Mouse (Mus musculus) embryonic facial prominence, embryonic 11.5 days (tissue): ENCODE data around the gene Hps4. TPM values are rescaled to one million over a fixed set of nuclear protein-coding genes. Genes with fewer than 3 reads are reported as not detected.

Source experiments
- ATAC-seq: fragments of 200-750 bp; cut with Nextera tagmentation; replicated peaks from 2 replicates; pipeline ENCODE4 v1.8.0; 2017; ENCODE audit warnings: low read depth; ENCODE audit not compliant: insufficient number of reproducible peaks, low FRiP score, low TSS enrichment
- DNase-seq: peaks from one replicate; pipeline ENCODE4 v3.0.0-alpha.2; 2015; ENCODE audit warnings: low spot score
- H3K27ac ChIP-seq: fragments of 300-500 bp; sonication (generic); replicated peaks from 2 replicates; pipeline ENCODE4 v1.5.1; 2014; ENCODE audit warnings: mild to moderate bottlenecking, low read depth, low read length, control low read depth
- H3K27me3 ChIP-seq: fragments of 300-500 bp; sonication (generic); 2 replicates; pipeline ENCODE4 v1.6.1; 2014; ENCODE audit warnings: mild to moderate bottlenecking, low read length, moderate library complexity, mixed read lengths; ENCODE audit not compliant: control insufficient read depth, insufficient read depth
- H3K36me3 ChIP-seq: fragments of 300-500 bp; sonication (generic); replicated peaks from 2 replicates; pipeline ENCODE4 v1.6.1; 2014; ENCODE audit warnings: low read depth, mild to moderate bottlenecking, low read length, moderate library complexity, mixed read lengths; ENCODE audit not compliant: control insufficient read depth, insufficient read depth
- H3K4me1 ChIP-seq: fragments of 300-500 bp; sonication (generic); 2 replicates; pipeline ENCODE4 v1.6.1; 2014; ENCODE audit warnings: low read length, mixed read lengths; ENCODE audit not compliant: control insufficient read depth, insufficient read depth
- H3K4me2 ChIP-seq: fragments of 300-500 bp; sonication (generic); 2 replicates; pipeline ENCODE4 v1.6.1; 2014; ENCODE audit warnings: low read depth, mild to moderate bottlenecking, control low read depth, low read length, moderate library complexity
- H3K4me3 ChIP-seq: fragments of 300-500 bp; sonication (generic); 2 replicates; pipeline ENCODE4 v1.5.1; 2014; ENCODE audit warnings: low read depth, low read length, control low read depth
- H3K9ac ChIP-seq: fragments of 300-500 bp; sonication (generic); replicated peaks from 2 replicates; pipeline ENCODE4 v1.6.1; 2014; ENCODE audit warnings: mild to moderate bottlenecking, control low read depth, low read length
- H3K9me3 ChIP-seq: fragments of 300-500 bp; sonication (generic); replicated peaks from 2 replicates; pipeline ENCODE4 v1.6.1; 2016; ENCODE audit warnings: mild to moderate bottlenecking, low read length, inconsistent platforms, mixed read lengths; ENCODE audit not compliant: control insufficient read depth
- WGBS: fragments of 180-500 bp; shearing (Covaris S2); extraction: QIAGEN DNeasy Blood & Tissue Kit; methylation state at CpG from one replicate; pipeline ENCODE4 v1.1.7; 2014; 5-methylcytosine and 5-hydroxymethylcytosine counted together
- polyA plus RNA-seq: library from polyadenylated mRNA; unstranded; fragments of >200 nt; fragmentation: Nextera tagmentation; extraction: Ambion mirVana; gene quantifications from 2 replicates; pipeline ENCODE4 v1.2.1, GENCODE M21; 2014

Gene Hps4
- polyA plus RNA-seq, 1 experiment from 2014 or later, result 28.6 TPM

DNA sequence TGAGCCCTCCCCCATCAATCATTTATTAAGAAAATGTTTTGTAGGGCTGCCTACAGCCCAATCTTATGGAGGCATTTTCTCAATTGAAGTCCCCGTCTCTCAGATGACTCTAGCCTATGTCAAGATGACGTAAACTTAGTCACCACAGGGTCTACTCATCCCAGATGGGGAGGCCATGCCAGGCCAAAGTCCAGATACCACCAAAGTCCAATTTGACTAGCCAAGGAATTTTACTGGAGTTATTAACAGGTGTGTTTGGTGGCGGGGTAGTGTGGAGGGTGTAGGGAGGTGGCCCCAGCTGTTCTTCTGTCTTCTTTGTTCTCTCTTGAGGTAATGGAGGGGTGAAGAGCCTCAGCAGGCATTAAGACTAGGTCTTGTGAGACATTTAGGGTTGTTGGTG is 17.2 kb downstream of the Hps4 start:
- Histone ChIP-seq H3K4me3 (no peak overlapping the region), H3K36me3 (no peaks in the 10 kb centered on the region; the same call in none of the 2 replicates), H3K27me3 (no peaks in the 10 kb centered on the region), H3K27ac (no peak overlapping the region), H3K4me1 (no peaks in the 10 kb centered on the region; the same call in 1 of the 2 replicates), H3K9ac (no peak overlapping the region), H3K9me3 (no peaks in the 10 kb centered on the region), H3K4me2 (no peak overlapping the region)
- ATAC-seq, result no peak
- WGBS, result 95% methylated on average over 3 of the region's 3 CpGs
- DNase-seq, result no peak

DNA sequence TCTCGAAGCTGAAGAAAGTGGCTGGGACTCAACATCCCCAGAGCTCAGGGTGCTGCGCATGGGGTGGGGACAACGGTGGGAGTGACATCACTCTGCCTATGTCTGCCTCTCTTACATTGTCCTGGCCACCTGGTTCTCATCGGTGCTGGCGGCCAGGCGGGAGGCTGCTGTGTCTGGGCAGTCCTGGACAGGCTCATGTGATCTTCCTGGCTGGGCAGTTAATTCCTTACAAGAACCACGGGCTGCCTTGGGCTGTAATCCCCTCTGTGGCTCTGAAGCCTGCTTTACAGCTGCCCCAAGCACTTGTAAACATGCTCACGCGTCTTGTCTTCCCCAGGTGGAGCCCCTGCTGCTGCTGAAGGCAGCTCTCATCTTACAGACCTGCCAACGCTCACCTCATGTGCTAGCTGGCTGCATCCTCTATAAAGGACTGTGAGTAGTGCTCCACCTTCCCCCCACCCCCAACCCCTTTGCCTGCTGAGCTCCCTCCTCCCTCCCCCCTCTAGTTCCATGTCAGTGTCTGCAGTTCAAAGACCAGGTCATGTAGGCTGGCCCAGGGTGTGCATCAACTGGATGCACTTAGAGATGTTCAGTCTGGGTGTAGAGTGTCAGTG is 21.4 kb downstream of the Hps4 start:
- Histone ChIP-seq H3K36me3 (no peaks in the 10 kb centered on the region; the same call in 1 of the 2 replicates), H3K27ac (no peak overlapping the region), H3K9me3 (no peaks in the 10 kb centered on the region), H3K27me3 (no peaks in the 10 kb centered on the region), H3K9ac (no peak overlapping the region), H3K4me1 (no peaks in the 10 kb centered on the region; the same call in 1 of the 2 replicates), H3K4me2 (no peak overlapping the region), H3K4me3 (no peak overlapping the region)
- ATAC-seq (0 out of 2 replicates have a peak, but pooled peaks have one; percentile 23), DNase-seq (no peak)
- WGBS, result 63% methylated on average over 10 of the region's 10 CpGs

DNA sequence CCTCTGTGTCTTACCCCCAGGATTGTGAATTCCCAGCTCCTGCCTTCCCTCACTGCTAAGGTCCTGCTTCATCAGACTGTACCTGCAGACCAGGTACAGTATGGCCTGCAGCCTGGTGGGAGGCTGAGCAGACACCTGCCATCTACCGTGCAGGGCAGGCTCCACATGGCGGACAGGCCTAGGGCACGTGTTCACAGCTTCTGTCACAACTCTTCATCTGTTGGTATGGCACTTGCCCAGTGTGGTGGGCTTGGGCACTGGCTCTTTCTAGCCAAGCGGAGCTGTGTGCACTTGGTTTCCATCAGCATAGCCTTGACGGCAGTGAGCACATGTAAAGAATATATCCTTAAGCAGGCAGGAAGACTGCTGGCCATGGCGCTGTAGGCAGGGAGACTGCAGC is 24.0 kb downstream of the Hps4 start:
- H3K4me3 ChIP-seq, result no peak overlapping the region
- H3K9me3 ChIP-seq, result no peaks in the 10 kb centered on the region
- ATAC-seq, result no peak
- DNase-seq, result no peak
- WGBS, result 93% methylated on average over 6 of the region's 6 CpGs
- no peaks in the 10 kb centered on the region; the same call in 1 of the 2 replicates for H3K36me3 ChIP-seq
- H3K4me2 ChIP-seq, result no peak overlapping the region
- no peak overlapping the region for H3K9ac ChIP-seq
- no peak overlapping the region for H3K27ac ChIP-seq
- no peaks in the 10 kb centered on the region for H3K27me3 ChIP-seq
- H3K4me1 ChIP-seq, result no peaks in the 10 kb centered on the region; the same call in 1 of the 2 replicates

DNA sequence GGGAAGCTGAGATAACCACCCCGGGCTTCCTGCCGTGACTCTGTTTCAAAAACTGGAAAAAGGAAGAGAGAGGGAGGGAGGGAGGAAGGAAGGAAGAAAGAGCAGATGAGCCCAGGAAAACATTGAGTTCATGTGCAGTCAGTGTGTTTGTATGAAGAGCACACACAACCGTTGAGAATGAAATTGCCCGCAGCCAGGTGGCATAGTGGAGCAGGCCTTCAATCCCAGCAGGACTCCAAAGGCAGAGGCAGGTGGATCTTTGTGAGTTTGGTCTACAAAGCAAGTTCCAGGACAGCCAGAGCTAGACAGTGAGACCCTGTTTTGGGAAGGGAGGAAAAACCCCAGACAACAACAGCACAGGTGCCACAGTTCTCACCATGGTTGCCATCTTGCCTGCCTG is 24.5 kb downstream of the Hps4 start:
- H3K4me2 ChIP-seq, result no peak overlapping the region
- H3K27ac ChIP-seq, result no peak overlapping the region
- no peak overlapping the region for H3K9ac ChIP-seq
- 90% methylated on average over 4 of the region's 4 CpGs for WGBS
- H3K36me3 ChIP-seq, result no peaks in the 10 kb centered on the region
- no peaks in the 10 kb centered on the region; the same call in 1 of the 2 replicates for H3K4me1 ChIP-seq
- H3K9me3 ChIP-seq, result no peaks in the 10 kb centered on the region
- DNase-seq (no peak), ATAC-seq (no peak)
- no peak overlapping the region for H3K4me3 ChIP-seq
- H3K27me3 ChIP-seq, result no peaks in the 10 kb centered on the region

DNA sequence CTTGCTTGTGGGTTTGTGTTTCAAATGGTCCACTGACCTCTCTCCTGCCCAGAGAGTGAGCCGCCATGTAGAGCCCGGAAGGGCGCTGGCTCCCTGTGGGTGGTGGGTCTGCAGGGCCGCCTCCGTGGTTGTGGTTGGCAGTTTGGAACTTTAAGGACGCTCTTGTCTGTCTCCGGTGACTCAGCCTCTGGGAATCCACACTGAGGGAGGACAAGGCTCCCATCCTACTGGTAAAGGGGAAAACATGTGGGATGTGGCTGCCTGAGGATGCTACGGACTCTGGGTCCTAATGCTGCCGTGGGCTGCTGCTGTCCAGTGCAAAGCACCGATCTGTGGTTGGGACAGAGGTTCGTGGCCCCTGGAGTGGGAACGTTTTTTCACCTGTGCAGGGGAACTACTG is 25.0 kb downstream of the Hps4 start:
- Histone ChIP-seq H3K27ac (no peak overlapping the region), H3K4me2 (no peak overlapping the region), H3K9ac (no peak overlapping the region), H3K4me1 (no peaks in the 10 kb centered on the region; the same call in 1 of the 2 replicates), H3K9me3 (no peaks in the 10 kb centered on the region), H3K27me3 (no peaks in the 10 kb centered on the region), H3K4me3 (no peak overlapping the region), H3K36me3 (no peaks in the 10 kb centered on the region)
- ATAC-seq, result no peak
- 91% methylated on average over 12 of the region's 12 CpGs for WGBS
- no peak for DNase-seq

DNA sequence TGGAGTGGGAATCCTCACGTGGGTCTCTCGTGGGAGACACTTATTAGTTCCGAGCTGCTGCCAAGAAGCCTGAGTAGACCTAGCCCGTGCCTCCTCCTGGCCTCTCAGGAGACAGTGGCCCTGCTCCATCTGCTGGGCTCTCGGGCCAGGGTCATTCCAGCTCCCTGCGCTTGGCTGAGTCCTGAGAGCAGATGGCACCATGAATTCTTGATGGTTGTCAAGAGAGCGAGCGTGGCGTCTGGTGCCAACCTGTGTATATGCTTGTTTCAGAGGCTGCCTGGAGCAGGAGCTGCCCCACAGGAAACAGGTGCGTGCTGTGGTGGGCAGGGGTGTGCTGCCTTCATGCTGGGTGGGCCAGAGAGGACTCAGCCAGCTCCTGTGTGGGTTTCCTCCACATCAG is 25.8 kb downstream of the Hps4 start:
- Histone ChIP-seq H3K4me3 (no peak overlapping the region), H3K4me1 (no peaks in the 10 kb centered on the region; the same call in 1 of the 2 replicates), H3K4me2 (no peak overlapping the region), H3K9ac (no peak overlapping the region), H3K9me3 (no peaks in the 10 kb centered on the region), H3K27me3 (no peaks in the 10 kb centered on the region), H3K36me3 (no peaks in the 10 kb centered on the region), H3K27ac (no peak overlapping the region)
- ATAC-seq (no peak), DNase-seq (no peak)
- WGBS, result 93% methylated on average over 10 of the region's 10 CpGs

DNA sequence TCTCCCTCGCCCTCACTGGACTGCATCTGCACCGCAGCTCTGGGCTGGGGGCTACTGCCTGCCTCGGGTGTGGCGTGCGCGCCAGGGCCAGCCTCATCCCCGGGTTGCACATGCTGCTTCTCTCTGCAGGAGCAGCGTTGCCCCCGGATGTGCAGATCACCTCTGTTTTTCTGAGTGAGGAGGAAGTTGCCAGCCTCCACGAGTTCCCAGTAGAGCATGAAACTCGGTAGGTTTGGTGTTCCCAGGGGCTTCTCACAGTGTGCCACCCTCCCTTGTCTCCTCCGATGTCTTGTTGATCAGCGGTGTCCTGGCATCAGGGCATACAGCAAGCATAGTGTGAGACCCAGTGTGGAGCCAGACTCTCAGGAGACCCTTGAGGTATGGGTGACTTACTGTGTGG is 26.4 kb downstream of the Hps4 start:
- DNase-seq, result no peak
- H3K9ac ChIP-seq, result no peak overlapping the region
- 90% methylated on average over 13 of the region's 13 CpGs for WGBS
- H3K4me3 ChIP-seq, result no peak overlapping the region
- H3K4me2 ChIP-seq, result no peak overlapping the region
- H3K9me3 ChIP-seq, result no peaks in the 10 kb centered on the region
- ATAC-seq, result no peak
- H3K4me1 ChIP-seq, result no peaks in the 10 kb centered on the region; the same call in 1 of the 2 replicates
- H3K36me3 ChIP-seq, result no peaks in the 10 kb centered on the region
- no peak overlapping the region for H3K27ac ChIP-seq
- no peaks in the 10 kb centered on the region for H3K27me3 ChIP-seq

DNA sequence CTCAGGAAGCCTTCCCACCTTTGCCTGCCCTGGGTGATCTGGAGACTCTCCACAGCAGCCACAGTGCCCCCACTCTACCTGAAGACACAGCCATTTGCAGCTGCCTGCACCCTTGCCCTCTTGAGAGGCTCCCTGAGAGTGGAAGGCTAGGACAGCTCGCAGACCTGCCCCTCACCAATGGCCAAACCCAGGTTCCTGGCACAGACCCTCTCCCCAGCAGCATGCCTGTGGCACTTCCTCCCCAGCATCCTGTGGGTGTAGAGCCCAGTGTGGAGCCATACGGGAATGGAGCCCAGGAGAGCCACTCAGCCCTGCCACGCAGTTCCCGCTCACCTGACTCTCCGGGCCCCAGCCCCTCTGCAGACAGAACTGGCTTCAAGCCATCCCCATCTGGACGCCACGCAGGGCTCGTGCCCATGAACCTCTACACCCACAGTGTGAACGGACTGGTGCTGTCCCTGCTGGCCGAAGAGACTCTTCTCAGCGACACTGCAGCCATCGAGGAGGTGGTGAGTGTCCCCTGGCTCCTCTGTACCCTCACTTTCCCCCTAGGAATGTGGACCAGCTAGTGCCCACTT is 27.4 kb downstream of the Hps4 start:
- DNase-seq (no peak), ATAC-seq (no peak)
- Histone ChIP-seq H3K36me3 (peaks cover 4% of the 10 kb centered on the region; the same call in 1 of the 2 replicates), H3K9me3 (no peaks in the 10 kb centered on the region), H3K4me2 (no peak overlapping the region), H3K9ac (no peak overlapping the region), H3K27me3 (no peaks in the 10 kb centered on the region), H3K4me3 (no peak overlapping the region), H3K4me1 (no peaks in the 10 kb centered on the region), H3K27ac (no peak overlapping the region)
- 94% methylated on average over 12 of the region's 12 CpGs for WGBS
